Mouse (Mus musculus): Measurements from ENCODE around the gene Zfp672.
"Not testable (repeated sequence)": the region's sequence is repeated elsewhere in the genome, so short reads cannot be mapped to it uniquely, and the experiment has no call there.

Gene Zfp672

GRCm38 (mm10) chr11:58330276-58331148, at the start of gene Zfp672, which contains the start of gene Sh3bp5l:
Gene Zfp672 (minus strand): TSS chr11:58330339.
Gene Sh3bp5l (plus strand): TSS chr11:58330724.
- DNase-seq, result peak; percentile 89 to 93

- no peak for DNase-seq
These were observed 49.4 kb upstream of the Zfp672 start for GRCm38 (mm10) chr11:58379516-58379915.

DNA sequence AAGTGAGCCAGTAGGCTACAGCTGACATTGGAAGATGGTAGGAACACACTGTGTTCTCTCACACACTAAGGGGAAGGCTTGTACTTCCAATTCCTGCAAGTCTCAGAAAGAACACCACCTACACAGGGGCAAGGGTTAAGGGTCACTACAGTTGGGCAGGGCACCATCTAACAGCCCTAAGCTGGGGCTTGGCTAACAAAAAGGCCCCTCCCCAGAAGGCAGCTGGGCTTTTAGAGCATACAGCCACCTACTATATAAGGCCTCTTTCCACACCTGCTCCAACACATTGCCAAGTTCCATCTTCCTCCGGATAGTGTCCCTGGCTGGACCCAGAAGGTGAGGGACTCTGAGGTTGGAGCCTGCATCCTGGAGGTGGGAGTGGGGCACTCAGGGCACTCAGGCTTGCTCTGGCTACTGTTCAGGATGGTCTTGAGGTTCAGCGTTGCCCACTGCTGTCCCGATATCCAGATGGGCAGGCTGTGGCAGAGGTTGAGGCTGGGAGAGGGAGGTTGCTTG, 48.7 kb upstream of the Zfp672 start, which contains the start of gene Lypd8:
Lypd8 (plus strand) TSS at position 281 of the 516 bp plus-strand sequence.
- DNase-seq, result no peak

- DNase-seq, result no peak
These were observed 47.5 kb upstream of the Zfp672 start for GRCm38 (mm10) chr11:58377686-58378085.

- no peak for DNase-seq
These were observed 47.1 kb upstream of the Zfp672 start for GRCm38 (mm10) chr11:58377273-58377672.

GRCm38 (mm10) chr11:58366191-58366590, 36.1 kb upstream of the Zfp672 start:
- DNase-seq, result not testable (repeated sequence)

- DNase-seq, result no peak
These were observed 34.3 kb upstream of the Zfp672 start for GRCm38 (mm10) chr11:58364454-58364853.

- DNase-seq, result not testable (repeated sequence)
These were observed 32.4 kb upstream of the Zfp672 start for GRCm38 (mm10) chr11:58362562-58362961.

- no peak for DNase-seq
These were observed 27.9 kb upstream of the Zfp672 start for GRCm38 (mm10) chr11:58357844-58358534.

GRCm38 (mm10) chr11:58357042-58357441, 26.9 kb upstream of the Zfp672 start:
- DNase-seq, result no peak

- no peak for DNase-seq
These were observed 24.8 kb upstream of the Zfp672 start for GRCm38 (mm10) chr11:58354927-58355326.

GRCm38 (mm10) chr11:58354476-58354875, 24.3 kb upstream of the Zfp672 start:
- no peak for DNase-seq

GRCm38 (mm10) chr11:58353709-58354108, 23.6 kb upstream of the Zfp672 start:
- no peak for DNase-seq

DNA sequence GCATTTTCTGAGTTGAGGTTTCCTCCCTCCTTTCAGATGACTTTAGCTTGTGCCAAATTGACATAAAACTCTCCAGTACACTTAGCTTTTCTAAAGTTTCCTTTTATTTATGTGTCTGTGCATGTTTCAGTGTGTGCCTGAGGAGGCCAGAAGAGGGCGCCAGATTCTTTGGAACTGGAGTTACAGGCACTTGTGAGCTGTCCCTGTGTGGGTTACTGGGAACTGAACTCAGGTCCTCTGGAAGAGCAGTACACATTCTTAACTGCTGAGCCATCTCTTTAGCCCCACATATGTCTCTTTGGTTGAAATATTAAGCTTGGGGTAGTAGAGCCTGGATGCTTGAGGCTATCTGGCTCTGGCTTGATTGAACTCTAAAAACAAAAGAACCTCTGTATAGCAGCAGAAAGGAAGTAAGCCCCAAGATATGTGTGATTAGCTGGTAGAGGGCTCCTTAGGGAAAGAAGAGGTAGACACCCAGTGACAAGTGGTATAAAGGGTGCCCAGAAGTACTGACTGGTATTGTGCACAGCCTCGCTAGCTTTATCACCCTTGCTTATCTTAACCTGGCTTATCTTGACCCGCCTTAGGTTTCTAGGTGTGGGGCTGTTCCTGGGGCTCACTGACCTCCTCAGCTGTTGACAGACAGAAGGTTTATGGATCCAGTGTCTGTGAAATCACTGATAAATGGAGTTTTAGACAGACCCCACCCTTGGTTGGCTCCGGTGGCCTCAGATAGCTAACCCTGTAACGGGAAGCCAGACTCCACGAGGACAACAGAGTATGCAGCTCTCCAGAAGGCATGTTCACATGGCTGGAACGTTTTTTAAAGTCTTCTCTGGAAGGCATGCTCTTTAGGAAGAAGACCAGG, 22.8 kb upstream of the Zfp672 start:
- DNase-seq, result no peak

DNA sequence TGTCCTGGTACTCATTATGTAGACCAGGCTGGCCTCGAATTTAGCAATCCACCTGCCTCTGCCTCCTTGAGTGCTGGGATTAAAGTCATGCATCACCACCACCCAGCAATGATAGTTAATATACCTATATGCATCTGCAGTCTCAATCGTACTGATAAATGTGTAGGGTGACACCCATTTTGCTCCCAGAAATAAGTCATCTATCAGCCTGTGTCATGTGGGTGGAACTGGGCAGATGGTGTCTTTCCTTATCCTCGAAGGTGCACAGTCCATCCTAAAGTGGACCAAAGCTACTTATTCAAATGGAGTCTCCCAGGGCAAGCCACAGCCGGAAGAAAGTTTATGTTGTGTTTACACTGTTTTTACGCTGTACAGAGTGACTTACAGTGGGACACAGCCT, 21.0 kb upstream of the Zfp672 start:
- DNase-seq, result no peak

- DNase-seq, result no peak
These were observed 20.5 kb upstream of the Zfp672 start for GRCm38 (mm10) chr11:58350628-58351027.

GRCm38 (mm10) chr11:58346745-58347144, 16.6 kb upstream of the Zfp672 start:
- DNase-seq, result no peak

GRCm38 (mm10) chr11:58334746-58335145, 4.6 kb upstream of the Zfp672 start:
- DNase-seq, result peak; percentile 66 to 69

- no peak for DNase-seq
These were observed 1.4 kb upstream of the Zfp672 start for GRCm38 (mm10) chr11:58331546-58331945.

DNA sequence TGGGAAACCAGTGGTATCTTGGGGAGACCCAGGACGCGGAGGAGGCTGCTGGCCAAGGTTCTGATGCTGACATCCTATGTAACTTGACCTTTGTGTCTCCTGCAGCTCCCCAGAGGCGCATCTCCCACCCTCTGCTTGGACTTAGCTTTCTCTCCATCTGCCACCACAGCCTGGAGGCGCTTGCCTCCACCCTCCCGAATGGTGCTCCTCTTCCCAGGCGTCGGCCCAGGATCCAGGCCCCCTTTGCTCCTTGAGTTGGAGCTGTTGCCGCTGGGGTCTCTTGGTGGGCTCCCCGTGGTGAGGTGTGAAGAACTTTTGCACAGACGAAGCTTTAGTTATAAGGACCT, 983 bp upstream of the Zfp672 start:
- DNase-seq, result no peak

DNA sequence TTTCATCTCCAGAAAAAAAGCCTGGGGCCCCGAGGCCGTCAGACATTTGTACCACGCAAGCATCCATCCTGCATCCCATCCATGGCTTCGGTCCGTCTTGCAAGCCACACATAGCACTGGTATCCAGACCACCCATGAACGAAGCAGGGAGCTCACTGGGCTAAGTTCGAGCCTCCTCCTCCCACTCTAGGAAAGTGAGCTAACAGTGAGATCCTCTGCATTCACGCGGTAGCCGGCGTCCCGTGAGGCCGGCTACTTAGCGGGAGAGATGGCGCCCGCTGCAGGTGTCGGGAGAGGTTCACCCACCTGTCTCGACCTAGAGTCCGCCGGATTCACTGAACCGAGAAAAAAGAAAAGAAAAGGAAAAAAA, 248 bp downstream of the Zfp672 start:
- DNase-seq, result no peak

- DNase-seq, result no peak
These were observed 3.4 kb downstream of the Zfp672 start for GRCm38 (mm10) chr11:58326781-58327180.

All from lung, adult 18-20 months (tissue).